Mouse (Mus musculus): ENCODE results near the gene Slc30a9.

Gene Slc30a9

DNA sequence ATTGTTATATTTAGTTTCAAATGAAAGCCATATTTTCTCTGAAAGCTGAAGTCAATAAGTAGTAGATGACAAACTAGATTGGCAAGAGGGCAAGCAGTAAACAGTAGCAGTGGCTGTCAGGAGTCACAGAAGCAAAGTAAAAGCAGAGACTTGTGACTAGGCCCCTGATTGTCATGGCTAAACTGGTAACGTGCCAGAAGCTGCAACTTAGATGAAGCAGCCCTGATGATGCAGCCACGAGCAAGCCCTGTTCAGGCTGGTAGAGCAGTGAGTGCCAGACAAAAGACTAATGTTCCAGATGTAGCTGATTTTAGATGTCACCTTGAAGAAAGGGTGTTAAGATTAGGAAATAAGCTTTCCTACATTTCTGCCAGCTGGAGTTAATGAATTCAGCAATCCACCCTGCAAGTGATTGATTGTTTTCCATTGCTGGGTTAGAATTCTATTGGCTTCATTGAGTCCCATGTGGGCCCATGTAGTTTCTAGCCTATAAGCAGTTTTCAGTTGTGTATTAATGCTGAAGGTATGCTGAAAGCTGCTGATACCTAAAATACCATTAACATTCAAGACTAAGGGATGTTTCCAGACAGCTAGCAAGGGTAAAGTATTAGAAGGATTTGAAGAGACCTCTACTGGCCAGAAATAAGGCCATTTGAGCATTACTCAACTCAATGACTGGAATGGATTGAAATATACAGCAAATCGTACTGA, 5.2 kb downstream of the Slc30a9 start:
- CTCF ChIA-PET = no interaction called here

DNA sequence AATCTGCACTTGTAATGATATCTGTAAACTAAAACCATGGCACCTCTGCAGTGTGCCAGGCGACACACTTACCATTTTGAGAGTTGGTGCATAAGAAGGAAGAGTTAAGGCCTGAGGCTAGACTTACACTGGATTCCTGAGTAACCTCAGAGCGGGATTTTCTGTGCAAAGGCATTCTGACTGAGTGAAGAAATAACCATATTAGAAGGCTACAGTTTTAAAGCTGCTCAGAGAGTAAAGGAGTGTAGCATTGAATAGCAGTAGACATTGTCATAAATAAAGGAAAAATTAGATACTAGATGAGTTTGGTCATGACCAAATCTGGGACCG, 5.7 kb downstream of the Slc30a9 start:
- CTCF ChIA-PET = no interaction called here

DNA sequence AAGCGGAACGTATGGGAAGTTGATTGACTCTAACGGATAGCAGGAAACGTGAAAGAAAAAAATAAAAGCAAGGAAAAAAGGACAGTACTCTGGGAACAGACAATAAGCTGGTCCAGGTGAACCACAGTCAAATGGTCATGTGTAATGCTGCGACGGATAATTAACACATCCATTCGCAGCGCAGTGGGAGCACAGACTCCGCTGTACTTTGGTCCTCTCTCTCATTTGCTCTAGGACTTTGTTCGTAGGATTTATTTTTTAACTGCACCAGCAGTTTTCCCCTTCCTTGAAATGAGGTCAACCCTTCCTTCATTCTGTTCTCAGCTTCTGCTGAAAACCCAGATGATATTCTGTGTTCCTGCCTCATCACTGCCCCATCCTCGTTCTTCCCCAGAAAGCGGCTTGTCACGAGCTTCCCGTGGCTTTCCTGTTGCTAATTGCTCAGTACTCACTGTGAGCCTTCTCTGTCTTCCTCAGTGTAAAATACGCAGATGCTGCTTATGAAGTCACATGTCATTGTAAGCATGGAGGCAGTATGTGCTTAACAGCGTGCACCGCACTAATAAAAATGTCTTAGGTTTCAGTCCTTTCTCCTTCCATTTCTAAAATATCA, 15.0 kb downstream of the Slc30a9 start:
- CTCF ChIA-PET = no interaction called here

DNA sequence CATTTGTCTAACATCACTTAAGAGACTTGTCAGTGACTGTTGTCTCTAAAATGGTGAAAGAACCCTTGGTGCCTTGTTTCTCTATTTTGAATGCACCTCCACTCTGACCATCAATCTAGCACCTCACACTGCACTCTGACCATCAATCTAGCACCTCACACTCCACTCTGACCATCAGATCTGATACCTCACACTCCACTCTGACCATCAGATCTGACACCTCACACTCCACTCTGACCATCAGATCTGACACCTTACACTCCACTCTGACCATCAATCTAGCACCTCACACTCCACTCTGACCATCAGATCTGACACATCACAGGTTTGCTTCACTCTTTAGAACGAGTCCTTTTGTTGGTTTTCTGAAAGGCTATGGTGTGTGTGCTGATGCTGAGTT, 17.3 kb downstream of the Slc30a9 start:
- CTCF ChIA-PET = no interaction called here

DNA sequence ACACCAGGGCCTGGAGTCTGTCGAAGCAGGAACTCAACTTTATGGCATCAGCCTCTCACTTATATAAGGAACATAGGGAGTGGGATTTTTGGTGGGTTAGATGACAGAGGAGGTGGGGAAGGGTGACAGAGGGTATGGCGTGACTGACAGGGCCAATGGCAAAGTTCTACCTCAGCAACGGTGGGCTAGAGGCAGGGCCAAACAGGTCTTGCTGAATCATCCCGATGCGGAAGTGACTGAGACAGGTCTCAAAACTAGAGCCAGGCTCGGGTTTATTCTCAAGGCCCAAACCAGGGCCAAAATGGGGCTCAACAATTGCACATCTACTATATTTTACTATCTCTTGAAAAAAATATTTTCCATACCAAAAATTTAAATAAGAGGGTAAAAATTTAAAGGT, 34.1 kb downstream of the Slc30a9 start:
- CTCF ChIA-PET = no interaction called here

DNA sequence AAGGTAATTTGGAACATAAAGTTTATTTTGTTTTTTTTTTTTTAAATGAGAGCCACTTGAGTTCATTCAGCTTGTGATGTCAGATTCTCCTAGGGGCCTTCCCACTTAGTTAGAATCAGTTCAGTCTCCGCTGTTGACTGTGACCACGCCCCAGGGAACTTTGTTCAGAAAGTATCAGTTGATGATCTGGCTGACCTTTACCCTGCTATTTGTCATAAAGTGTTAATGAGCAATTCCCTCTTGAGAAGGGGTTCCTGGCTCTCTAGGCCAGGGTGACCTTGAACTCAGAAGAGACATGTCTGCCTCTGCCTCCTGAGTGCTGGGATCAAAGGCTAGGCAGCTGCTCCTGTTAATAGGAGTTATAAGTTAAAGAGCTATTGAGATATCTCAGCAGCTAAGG, 40.3 kb downstream of the Slc30a9 start:
- CTCF ChIA-PET = interaction anchor here (1.1 kb wide), 1 partner anchor 11 kb away, joined by 6 read pairs; no protein-coding TSS in a partner anchor

DNA sequence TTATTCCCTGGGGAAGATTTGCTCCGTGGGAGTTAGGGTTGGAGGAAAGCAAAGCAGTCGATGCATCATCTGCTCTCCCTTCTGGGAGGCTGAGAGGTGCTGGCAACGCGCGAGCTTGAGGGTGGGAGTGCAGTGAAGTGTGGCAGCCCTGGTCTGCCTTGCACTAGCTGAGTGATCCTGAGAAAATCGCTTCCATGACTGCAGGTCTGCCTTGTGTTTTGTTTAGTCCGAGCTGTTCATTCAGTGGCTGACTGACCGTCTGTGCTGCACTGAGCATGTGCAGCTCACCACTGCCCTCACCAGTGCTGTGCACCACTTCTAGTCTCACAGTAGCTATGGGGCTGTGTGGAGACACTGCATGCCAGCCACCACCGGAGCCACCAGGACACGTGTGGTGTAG, 42.2 kb downstream of the Slc30a9 start:
- CTCF ChIA-PET = interaction anchor here (0.5 kb wide), 1 partner anchor 108 kb away, joined by 8 read pairs; no protein-coding TSS in a partner anchor

DNA sequence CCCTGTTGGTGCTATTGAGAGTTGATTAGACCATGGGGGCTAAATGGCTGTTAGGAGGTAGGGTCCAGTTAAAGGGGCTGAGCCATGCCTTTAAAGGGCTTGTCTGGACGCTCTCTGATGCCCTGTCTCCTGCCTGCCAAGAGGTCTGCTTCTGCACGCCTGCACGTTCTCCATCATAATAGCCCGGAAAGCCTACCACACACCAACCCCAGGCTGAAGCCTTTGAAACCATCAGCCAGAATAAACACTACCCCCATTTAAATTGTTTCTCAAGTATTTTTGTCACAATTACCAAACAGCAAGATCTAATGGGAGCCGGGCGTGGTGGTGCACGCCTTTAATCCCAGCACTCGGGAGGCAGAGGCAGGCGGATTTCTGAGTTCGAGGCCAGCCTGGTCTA, 55.6 kb downstream of the Slc30a9 start:
- CTCF ChIA-PET = no interaction called here

DNA sequence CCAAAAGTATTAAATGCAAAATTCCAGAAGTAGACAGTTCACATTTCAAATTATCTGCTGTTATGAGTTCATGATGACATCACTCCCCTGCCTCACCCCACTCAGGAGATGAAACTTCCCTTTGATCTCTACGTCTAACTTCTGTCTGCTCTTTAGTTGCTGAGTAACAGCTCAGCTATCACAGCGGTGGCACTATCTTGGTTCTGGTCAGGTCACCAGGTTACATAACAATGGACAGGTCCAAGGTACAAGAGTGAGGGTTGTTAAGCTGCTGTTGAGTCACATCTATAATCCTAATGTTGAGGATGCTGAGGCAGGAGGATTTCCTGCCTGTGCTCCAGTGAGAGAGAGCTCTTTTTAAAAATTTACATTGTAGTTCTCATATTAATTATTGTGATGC, 56.2 kb downstream of the Slc30a9 start:
- CTCF ChIA-PET = no interaction called here

DNA sequence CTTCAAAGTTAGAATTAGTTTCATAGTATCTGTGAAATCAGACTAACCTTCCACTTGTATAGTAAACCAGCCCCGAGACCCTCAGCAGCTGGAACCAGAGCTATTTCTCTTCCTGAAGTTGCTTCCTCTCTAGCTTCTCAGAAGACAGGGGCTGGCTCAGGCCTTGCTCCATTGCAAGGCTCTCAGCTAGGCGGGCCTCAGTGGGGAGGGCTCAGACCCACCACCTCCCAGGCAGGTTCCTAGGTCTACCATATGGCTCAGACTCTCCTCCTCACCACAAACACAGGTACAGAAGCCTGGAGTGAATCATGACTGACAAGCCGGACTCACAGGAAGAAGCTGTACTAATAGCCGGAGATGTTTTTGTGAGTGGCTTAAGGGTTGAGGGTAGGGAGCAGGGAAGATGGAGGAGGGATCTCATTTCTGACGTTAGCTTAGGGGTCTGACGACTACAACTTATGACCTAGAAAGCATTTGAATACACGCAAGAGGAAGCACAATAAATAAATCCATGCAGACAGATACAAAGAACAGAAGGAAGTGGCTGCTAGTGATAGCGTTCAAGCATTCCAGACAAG, 70.4 kb downstream of the Slc30a9 start:
- CTCF ChIA-PET = no interaction called here

DNA sequence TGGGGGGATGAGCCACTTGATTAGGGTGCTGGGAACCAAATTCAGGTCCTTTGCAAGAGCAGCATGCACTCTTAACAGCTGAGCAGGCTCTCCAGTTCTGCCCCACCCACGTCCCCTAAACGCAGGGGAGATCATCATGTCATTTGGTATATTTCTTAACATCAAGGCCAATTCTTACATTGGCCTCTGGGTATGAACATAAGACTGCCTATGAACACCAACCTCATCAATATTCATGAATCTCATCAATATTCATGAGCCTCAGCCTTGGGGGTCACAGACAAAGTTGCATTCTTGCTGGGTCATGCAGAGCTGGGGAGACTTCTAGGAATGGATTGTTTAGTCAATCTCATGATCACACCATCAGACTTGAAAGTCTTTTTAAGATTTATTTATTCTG, 74.9 kb downstream of the Slc30a9 start:
- CTCF ChIA-PET = no interaction called here

DNA sequence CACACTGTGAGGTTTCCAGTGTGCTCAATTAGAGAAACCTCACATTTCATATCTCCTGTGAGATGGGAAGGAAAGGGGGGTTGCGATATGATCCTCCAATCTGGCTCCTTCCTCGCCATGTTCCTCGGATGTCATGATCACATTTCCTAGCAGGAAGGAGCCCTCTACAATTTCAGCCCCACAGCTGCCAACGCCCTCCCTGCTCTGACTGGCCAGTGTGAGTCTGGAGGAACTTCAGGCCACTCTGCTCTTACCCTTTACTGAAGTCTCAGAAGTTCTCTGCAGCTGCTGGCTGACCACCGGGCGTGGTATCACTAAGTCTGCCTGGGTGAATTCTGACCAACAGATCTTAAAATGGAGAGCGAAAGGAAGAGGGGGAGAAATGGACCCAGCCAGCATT, 75.8 kb downstream of the Slc30a9 start:
- CTCF ChIA-PET = no interaction called here

DNA sequence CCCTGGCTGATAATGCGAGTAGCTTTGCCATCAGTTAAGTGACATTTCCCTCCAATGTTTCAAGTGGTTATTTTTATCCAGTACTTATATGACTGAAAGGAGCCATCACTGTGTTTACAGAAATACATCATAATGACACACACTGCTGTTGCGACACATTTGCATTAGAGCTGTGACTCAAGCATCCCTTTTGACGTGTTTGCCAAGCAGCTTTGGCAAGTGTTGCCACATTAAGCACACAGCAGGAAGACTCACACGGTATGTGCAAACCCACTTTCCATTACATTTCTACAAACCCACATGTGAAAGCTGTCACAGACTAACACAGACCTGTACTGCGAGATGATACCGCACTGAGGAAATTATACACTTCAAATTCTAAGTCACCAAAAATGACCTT, 87.2 kb downstream of the Slc30a9 start:
- CTCF ChIA-PET = no interaction called here

DNA sequence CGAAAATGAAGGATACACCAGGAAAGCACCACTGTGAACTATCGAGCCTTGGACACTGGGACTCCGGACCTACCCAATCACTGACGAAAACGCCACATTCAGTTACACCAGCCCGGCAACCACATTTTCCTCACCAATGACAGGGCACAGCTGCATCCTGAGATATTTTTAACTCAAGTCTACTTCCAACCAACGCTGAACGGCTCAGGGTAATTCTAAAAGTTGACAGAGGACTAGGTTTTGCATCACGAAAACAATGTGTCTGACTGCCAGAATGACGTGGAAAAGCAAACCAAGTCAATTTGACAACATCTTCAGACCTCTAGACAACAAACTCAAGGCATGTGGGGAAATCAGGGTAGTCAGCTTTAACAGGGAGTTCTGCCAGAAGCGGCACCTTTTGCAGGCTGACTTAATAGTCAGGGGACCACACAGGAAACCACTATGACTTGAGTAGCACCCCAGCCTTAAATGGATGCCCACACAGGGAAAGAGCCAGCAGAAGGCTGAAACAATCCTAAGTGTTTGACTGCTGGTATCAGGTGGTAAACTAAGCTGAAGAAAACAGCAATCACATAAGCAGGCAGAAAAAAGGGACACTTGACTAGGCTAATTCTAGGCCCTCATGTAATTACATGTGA, 88.6 kb downstream of the Slc30a9 start:
- CTCF ChIA-PET = no interaction called here

DNA sequence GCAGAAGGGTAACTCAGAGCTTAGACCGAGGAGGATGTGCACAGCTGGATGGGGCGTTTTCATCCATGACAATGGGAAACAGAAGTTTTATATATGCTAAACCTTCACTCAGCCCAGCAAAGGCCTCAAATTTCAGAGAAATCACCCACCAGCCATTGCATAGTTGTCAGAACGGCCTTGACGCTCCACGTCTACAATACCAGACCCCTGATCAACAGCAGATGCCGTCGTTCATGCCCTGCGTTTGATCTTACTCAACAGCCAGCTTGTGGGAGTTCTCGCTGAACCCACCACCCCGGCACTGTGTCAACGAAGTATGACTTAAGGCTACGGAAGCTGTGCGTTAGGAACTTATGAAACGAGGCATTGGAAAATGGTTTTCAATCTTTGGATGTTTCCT, 90.4 kb downstream of the Slc30a9 start:
- CTCF ChIA-PET = no interaction called here

DNA sequence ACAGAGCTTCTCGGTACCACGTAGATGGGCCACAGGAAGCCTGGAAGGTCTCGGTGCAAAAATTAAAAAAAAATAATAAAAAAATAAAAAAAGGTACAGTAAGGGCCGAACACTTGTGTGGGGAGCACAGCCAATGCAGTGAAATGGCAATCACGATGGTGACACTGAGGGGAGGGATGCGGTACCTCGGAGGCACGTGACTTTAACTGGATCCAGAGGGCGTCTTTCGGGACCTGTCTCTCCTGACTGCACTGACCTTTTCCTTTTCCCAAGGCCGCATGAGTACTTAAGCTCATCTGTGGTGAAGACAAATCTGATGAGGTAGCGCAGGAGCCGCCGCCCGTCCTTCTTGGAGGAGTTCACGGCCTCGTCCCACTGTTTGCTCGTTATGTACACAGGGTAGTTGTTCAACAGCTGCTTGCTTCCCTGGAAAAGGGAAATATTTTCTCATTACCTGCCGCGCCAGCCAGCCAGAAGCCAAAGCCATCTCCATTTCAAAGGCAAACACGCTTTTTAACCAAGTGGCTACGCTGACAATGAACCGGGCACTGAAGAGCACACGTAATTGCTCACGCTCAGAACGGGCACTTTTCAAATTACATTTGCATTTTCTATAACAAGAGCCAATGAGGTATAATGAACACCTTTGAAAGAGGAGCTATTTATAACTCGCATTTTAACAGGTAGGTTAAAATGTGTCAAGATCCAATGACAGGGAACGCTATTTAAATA, 93.3 kb downstream of the Slc30a9 start:
- CTCF ChIA-PET = no interaction called here

DNA sequence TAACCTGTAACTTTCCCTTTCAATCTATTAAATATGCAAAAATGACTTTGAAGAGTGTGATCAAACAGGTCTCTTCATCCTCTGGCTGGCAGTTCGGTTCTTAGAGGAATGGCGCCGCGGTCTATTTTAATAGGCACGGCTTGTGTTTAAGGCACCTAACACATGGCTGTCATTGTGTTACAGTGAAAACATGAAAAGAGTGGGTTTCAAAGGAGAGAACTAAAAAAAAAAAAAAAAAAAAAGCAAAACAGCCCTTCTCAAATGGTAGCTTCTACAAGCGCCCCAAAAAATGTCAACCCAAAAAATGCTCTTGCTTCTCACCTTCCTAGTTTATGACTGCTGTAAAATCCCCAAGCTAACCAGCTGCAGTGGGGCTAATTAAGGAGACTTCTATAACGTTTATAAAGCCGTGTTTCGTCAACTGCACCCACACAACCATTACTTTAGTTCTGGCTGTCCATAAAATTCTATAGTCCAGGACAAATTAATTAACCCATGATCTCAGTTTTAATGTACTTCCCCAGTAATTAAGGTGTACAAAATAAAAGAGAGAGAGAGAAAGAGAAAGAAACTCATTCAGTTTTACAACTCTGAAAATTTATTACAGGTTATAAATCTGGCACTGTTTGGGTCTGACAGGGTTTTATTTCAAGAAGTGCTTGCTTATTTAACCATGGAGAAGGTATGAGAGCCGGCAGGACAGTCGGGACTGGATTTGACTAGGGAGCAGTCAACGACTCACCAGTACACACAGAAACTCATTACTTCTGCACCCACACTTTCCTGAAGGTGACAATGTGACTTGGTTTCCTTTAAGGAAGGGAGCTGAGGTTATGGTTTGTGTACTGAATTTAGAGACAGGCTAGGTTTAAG, 94.1 kb downstream of the Slc30a9 start:
- CTCF ChIA-PET = no interaction called here

DNA sequence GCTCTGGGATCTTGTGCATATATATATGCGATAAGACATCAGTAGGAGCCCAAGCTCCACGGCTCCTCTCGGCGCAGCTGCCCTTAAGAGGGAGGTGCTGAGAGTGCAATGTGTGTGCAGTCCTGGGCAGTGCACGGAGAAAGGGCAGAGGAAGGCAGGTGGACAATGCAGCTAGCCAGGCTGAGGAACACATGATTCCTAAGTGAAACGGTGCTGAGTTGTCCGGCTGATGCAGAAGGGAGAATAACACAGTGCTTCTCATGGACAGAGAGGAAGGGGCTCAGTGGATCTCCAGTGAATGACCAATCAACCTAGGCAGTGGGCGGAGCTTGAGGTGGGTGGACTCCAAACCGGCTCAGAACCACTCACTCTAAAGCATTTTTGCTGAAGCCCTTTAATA, 94.9 kb downstream of the Slc30a9 start:
- CTCF ChIA-PET = no interaction called here

DNA sequence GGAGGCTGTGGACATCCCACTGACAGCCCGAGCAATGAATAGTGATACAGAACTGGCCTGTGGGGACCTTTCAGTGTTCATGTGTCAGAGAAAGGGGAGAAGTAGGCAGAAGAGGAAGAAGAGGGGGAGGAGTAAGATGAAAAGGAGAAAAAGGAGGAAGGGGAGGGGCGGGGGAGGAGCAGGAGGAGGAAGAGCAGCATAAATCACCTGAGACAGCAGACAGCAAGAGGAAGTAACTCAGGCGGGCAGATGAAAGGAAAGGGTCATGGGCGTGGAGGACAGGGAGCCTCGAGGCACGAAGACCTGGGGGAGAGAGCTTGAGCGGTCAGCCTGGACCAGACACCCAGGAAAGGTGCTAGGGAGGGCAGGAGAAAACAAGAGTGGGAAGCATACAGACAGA, 97.6 kb downstream of the Slc30a9 start:
- CTCF ChIA-PET = no interaction called here

DNA sequence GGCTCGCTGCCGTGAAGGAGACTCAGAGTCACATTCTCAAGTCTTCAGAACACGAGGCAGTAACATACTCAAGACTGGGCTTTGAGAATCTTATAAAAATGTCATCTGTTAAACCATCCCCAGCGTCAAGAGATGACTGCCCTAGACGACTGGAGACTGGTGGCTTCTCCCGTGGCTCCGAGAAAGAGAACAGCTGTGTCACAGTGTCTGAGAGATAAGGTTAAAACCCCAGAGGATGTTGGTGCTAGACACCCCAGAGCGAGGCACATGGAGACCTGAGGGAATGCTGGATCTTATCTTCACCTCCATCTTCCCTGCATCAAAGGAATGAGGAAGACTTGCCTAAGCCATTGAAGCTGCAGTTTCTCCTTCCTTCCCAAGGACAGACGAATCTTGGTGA, 98.2 kb downstream of the Slc30a9 start:
- CTCF ChIA-PET = no interaction called here
